Mouse (Mus musculus): ENCODE results near the gene Gstm3. TPM values are rescaled to one million over a fixed set of nuclear protein-coding genes. Genes with fewer than 3 reads are reported as not detected.
"Not testable (repeated sequence)": the region's sequence is repeated elsewhere in the genome, so short reads cannot be mapped to it uniquely, and the experiment has no call there.

The Gstm3 gene
- polyA plus RNA-seq (2015; fragmentation: Nextera tagmentation; extraction: Ambion mirVana) = 0.25 TPM in 1 of 2 replicates, not detected in the other

DNA sequence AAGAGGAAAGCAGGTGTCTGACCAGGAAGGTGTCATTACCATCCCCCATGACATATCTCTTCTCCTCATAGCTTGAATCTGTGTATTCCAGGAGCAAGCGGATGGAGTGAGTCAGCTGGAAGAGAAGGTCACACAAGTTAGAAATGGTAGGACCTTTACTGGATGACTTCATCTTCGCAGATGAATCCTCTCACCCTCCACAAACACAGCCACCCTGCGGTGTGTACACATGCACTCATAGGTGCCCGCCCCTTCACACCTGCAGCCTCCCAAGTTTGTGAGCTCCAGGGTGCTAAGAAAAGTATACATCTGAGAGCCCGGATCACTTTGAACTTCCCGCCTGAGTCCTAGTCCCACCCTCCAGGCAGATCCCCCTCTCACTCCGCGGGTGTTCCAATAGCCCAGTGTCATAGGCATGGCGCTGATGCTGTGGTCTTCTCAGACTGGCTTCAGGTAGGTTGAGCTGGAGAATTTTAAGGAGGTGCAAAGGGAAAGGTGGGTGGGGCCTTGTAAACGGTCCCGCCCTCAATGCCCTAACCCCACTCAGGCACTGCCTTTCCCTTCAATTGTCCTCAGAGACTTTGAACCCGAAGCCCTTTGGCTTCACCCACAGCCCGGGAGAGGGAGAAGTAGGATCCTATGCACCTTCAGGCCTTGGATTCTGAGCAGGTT, at the start of gene Gstm3:
Gene Gstm3, minus strand, starts transcription at position 560 of the 672 bp plus-strand sequence.
- H3K27me3 ChIP-seq (replicated peaks) = no peaks in the 10 kb centered on the region
- 69% methylated on average over 13 of the region's 13 CpGs for WGBS
- H3K9ac ChIP-seq = no peak within 1 kb of the TSS
- H3K4me1 ChIP-seq = no peaks in the 10 kb centered on the region
- no peak within 1 kb of the TSS for H3K4me3 ChIP-seq
- H3K27ac ChIP-seq = no peak within 1 kb of the TSS
- ATAC-seq (replicated peaks) = no peak
- no peak within 1 kb of the TSS for H3K4me2 ChIP-seq
- H3K9me3 ChIP-seq = no peaks in the 10 kb centered on the region
- H3K36me3 ChIP-seq (replicated peaks) = no peaks in the 10 kb centered on the region

GRCm38 (mm10) chr3:108018190-108018820, 49.2 kb upstream of the Gstm3 start:
- peak; percentile 24; the same call in 1 of the 2 replicates for ATAC-seq (replicated peaks)
- Histone ChIP-seq H3K27me3 (replicated peaks) (no peaks in the 10 kb centered on the region), H3K9me3 (no peaks in the 10 kb centered on the region), H3K9ac (peak overlapping the region; percentile 9; the same call in 1 of the 2 replicates), H3K4me3 (peak overlapping the region; percentile 40), H3K27ac (peak overlapping the region; percentile 54), H3K4me1 (peaks cover 18% of the 10 kb centered on the region), H3K4me2 (peak overlapping the region; percentile 94), H3K36me3 (replicated peaks) (no peaks in the 10 kb centered on the region)
- WGBS = 31% methylated on average over 14 of the region's 14 CpGs

DNA sequence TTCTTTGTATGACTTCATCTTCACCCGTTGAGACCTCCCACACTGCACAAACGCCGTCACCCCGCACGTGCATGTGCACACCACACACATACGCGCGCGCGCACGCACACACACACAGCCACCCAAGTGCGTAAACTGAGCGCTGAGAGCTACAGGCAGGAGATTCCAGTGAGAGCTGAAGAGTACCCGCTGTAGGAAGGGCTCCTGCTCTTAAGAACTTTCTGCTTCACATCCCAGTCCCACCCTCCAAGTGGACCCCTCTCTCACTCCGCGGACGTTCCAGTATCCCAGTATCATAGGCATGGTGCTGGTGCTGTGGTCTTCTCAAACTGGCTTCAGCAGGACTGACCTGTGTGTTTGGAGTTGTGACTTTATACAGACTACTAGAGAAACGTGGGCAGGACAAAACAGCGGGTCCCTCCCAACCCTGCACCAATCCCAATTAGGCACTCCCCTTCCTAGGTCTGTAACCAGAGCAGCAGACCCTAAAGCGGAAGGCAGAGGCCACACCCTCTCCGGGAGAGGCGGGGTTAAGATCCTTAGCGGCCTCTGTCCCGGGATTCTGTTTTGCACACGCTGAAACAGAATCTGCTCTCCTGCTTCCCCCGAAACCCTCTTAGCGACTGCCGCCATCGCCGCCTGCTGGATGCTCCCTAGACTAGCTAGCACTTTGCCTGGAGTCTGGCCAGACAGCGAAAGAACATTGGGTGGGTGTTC, 48.5 kb upstream of the Gstm3 start, which contains the start of gene Gstm1:
Gene Gstm1, minus strand, starts transcription at position 501 of the 717 bp plus-strand sequence.
- peaks cover 18% of the 10 kb centered on the region for H3K4me1 ChIP-seq
- no peaks in the 10 kb centered on the region for H3K27me3 ChIP-seq (replicated peaks)
- WGBS = under 1% methylated on average over 31 of the region's 31 CpGs
- H3K9me3 ChIP-seq = no peaks in the 10 kb centered on the region
- H3K27ac ChIP-seq = peak within 1 kb of the TSS; percentile 71
- ATAC-seq (replicated peaks) = peak; percentile 93
- H3K4me3 ChIP-seq = peak within 1 kb of the TSS; percentile 40
- H3K9ac ChIP-seq = peak within 1 kb of the TSS; percentile 9
- H3K4me2 ChIP-seq = peak within 1 kb of the TSS; percentile 94
- H3K36me3 ChIP-seq (replicated peaks) = no peaks in the 10 kb centered on the region

GRCm38 (mm10) chr3:108016468-108016867, 47.4 kb upstream of the Gstm3 start:
- not testable (repeated sequence) for H3K9me3 ChIP-seq; ATAC-seq (replicated peaks); H3K27me3 ChIP-seq (replicated peaks); H3K4me3 ChIP-seq; H3K27ac ChIP-seq; H3K36me3 ChIP-seq (replicated peaks)
- Histone ChIP-seq H3K4me1 (peaks cover 20% of the 10 kb centered on the region), H3K4me2 (peak overlapping the region; percentile 94), H3K9ac (0 out of 2 replicates have a peak overlapping the region, but pooled peaks have one; percentile 9)
- WGBS = 87% methylated on average over 5 of the region's 5 CpGs

DNA sequence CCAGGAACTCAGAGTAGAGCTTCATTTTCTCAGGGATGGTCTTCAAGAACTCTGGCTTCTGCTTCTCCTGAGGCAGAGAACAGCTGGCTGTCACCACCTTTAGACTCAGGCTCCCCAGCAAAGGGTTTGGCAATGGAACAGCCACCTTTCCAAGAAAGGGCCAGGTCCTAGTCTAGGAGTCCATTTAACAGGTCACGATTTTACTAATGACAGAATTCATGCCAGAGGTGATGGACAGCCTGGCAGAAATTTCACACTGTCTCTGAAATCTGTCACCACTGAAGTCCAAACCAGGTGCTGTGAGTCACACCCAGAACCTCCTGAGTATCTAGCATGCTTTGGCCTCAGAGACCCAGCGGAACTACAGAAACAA, 45.9 kb upstream of the Gstm3 start:
- Histone ChIP-seq H3K36me3 (replicated peaks) (no peaks in the 10 kb centered on the region), H3K27me3 (replicated peaks) (no peaks in the 10 kb centered on the region), H3K27ac (no peak overlapping the region), H3K9me3 (no peaks in the 10 kb centered on the region), H3K4me1 (peaks cover 21% of the 10 kb centered on the region), H3K9ac (no peak overlapping the region), H3K4me2 (no peak overlapping the region), H3K4me3 (no peak overlapping the region)
- no peak for ATAC-seq (replicated peaks)
- 93% methylated on average over 2 of the region's 2 CpGs for WGBS

DNA sequence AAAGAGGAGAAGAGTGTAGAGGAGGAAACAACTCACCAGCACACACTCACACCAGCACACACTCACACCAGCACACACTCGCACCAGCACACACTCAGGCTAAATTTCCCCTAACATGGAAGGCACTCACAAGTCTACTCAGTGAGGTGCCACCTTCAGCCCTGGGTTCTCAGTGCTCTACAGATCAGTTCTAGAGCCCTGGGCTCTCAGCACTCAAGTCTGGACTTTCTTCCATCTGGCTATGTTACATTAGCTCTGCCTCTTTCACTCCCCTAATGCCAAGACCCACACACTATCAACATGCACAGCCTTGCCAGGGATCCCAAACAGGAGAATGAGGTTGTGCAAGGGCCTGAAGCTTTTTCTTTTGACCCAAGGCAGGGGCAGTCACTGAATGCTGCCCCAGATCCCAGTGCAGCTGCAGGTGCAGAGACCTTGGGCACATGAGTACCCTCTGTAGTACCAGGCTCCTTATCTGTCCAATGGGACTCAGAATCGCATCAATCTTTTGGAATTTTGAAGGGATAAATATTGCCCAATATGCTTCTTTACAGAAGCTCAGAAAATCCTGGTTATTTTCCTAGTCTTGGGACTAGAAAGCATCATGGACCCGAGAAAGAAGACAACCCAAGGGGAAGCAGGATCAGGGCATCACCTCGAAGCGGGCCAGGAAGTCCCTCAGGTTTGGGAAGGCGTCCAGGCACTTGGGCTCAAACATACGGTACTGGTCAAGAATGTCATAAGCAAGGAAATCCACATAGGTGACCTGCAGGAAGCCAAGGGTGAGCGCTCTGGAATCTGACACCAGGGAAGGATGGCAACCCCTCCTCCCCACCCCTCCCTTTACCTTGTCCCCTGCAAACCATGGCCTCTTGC, 45.3 kb upstream of the Gstm3 start:
- Histone ChIP-seq H3K4me2 (no peak overlapping the region), H3K9ac (no peak overlapping the region), H3K9me3 (no peaks in the 10 kb centered on the region), H3K27ac (no peak overlapping the region), H3K27me3 (replicated peaks) (no peaks in the 10 kb centered on the region), H3K4me3 (no peak overlapping the region), H3K36me3 (replicated peaks) (no peaks in the 10 kb centered on the region), H3K4me1 (peaks cover 21% of the 10 kb centered on the region)
- WGBS = 92% methylated on average over 7 of the region's 8 CpGs
- ATAC-seq (replicated peaks) = no peak

GRCm38 (mm10) chr3:108013331-108013871, 44.3 kb upstream of the Gstm3 start:
- no peak overlapping the region for H3K4me3 ChIP-seq
- 70% methylated on average over 4 of the region's 4 CpGs for WGBS
- H3K9me3 ChIP-seq = no peaks in the 10 kb centered on the region
- no peak overlapping the region for H3K4me2 ChIP-seq
- peaks cover 20% of the 10 kb centered on the region for H3K4me1 ChIP-seq
- H3K9ac ChIP-seq = no peak overlapping the region
- no peak for ATAC-seq (replicated peaks)
- no peaks in the 10 kb centered on the region for H3K36me3 ChIP-seq (replicated peaks)
- H3K27me3 ChIP-seq (replicated peaks) = no peaks in the 10 kb centered on the region
- no peak overlapping the region for H3K27ac ChIP-seq

DNA sequence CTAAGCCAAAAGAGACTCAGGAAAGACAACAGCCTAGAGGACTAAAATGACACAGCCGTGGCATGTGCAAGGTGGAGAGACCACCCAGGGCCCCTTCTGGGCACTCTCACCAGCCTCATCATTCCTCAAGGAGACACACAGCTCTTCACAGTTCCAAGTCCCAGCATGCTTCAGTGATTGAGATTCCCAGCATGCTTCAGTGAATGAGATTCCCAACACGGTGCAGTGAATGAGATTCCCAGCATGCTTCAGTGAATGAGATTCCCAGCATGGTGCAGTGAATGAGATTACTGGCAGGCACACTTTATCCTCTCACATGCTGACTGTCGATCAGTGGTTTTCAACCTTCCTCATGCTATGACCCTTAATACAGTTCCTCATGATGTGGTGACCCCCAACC, 42.5 kb upstream of the Gstm3 start:
- no peak overlapping the region for H3K27ac ChIP-seq
- peak; percentile 79 for ATAC-seq (replicated peaks)
- H3K4me1 ChIP-seq = peaks cover 7% of the 10 kb centered on the region
- no peaks in the 10 kb centered on the region for H3K9me3 ChIP-seq
- H3K36me3 ChIP-seq (replicated peaks) = no peaks in the 10 kb centered on the region
- no peak overlapping the region for H3K9ac ChIP-seq
- H3K27me3 ChIP-seq (replicated peaks) = no peaks in the 10 kb centered on the region
- H3K4me2 ChIP-seq = no peak overlapping the region
- 18% methylated on average over 3 of the region's 3 CpGs for WGBS
- no peak overlapping the region for H3K4me3 ChIP-seq

DNA sequence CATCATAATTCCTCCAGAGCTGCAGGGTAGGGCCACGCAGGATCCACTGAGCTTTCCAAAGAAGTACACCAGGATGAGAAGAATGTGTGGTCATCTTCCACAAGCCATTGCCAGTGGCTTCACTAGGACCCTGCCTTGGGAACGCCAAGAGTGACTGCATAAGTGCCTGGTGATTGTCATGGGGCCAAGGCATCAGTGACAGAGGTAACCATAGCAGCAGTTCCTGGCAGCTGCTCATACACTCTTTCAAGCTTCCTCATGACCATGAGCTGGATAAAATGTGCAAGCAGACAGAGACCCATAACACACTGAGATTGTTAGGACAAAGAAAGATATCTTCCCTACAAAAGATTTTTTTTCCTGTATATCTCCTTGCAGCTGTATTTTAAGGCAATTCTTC, 41.2 kb upstream of the Gstm3 start:
- peak; percentile 63; the same call in 1 of the 2 replicates for ATAC-seq (replicated peaks)
- H3K4me2 ChIP-seq = no peak overlapping the region
- H3K27me3 ChIP-seq (replicated peaks) = no peaks in the 10 kb centered on the region
- H3K27ac ChIP-seq = no peak overlapping the region
- 0 out of 2 replicates have a peak, but pooled peaks cover 4% of the 10 kb centered on the region for H3K4me1 ChIP-seq
- H3K9me3 ChIP-seq = no peaks in the 10 kb centered on the region
- no peak overlapping the region for H3K4me3 ChIP-seq
- no peaks in the 10 kb centered on the region for H3K36me3 ChIP-seq (replicated peaks)
- no peak overlapping the region for H3K9ac ChIP-seq
- WGBS = 71% methylated on average over 2 of the region's 2 CpGs

- no peaks in the 10 kb centered on the region for H3K36me3 ChIP-seq (replicated peaks)
- H3K4me2 ChIP-seq = no peak overlapping the region
- ATAC-seq (replicated peaks) = no peak
- no peak overlapping the region for H3K4me3 ChIP-seq
- H3K9me3 ChIP-seq = no peaks in the 10 kb centered on the region
- no peak overlapping the region for H3K9ac ChIP-seq
- H3K4me1 ChIP-seq = no peaks in the 10 kb centered on the region
- H3K27me3 ChIP-seq (replicated peaks) = no peaks in the 10 kb centered on the region
- no peak overlapping the region for H3K27ac ChIP-seq
- WGBS = 83% methylated on average over 8 of the region's 8 CpGs
These were observed 32.9 kb upstream of the Gstm3 start for GRCm38 (mm10) chr3:108002021-108002420.

GRCm38 (mm10) chr3:107999491-107999890, 30.4 kb upstream of the Gstm3 start:
- H3K4me1 ChIP-seq = no peaks in the 10 kb centered on the region
- 90% methylated on average over 3 of the region's 3 CpGs for WGBS
- no peak for ATAC-seq (replicated peaks)

More at GRCm38 (mm10) chr3:107999491-107999890, 30.4 kb upstream of the Gstm3 start:
- no peak overlapping the region for H3K4me3 ChIP-seq
- H3K9me3 ChIP-seq = no peaks in the 10 kb centered on the region
- no peak overlapping the region for H3K4me2 ChIP-seq
- no peaks in the 10 kb centered on the region for H3K27me3 ChIP-seq (replicated peaks)
- no peak overlapping the region for H3K27ac ChIP-seq
- H3K9ac ChIP-seq = no peak overlapping the region
- H3K36me3 ChIP-seq (replicated peaks) = no peaks in the 10 kb centered on the region
